22 mouse cellular contexts compared by ENCODE assay signal in the genomic region with DNA sequence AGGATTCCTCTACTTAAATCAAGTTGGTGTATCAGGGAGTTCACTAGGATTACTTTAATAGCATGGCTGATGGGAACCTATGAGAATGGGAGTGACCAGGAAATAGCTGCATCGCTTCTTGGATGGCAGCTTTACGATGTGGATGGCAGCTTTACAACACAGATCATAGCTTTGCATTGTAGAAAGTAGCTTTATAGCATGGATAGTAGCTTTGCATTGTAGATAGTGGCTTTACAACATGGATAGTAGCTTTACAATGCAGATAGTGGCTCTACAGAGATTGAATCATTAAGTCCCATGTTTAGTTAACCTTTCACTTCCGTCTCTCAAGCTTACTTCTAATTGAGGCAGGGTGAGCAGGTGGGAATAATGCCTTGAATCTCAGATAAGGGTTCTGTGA.
DNase-seq lines count a peak whose midpoint lies in the region; ATAC-seq and TF ChIP-seq lines count a peak whose summit lies in the region.
"Had no signal": no experiment of that assay in that cellular context is flagged by ENCODE, and none has a peak within 500 bp of the region (broad histone marks: within the 10 kb centered on the region; RNA-seq: fewer than 3 reads in every experiment).

No protein-coding gene starts in this region.

- H3K9ac ChIP-seq in intestine, embryonic 14.5 days (ENCODE audit: low read length): no peak overlapping the region
- no peak overlapping the region for H3K9ac ChIP-seq in intestine, postnatal 0 days (ENCODE audit: low read depth, low read length)
- H3K9ac ChIP-seq in intestine, embryonic 15.5 days: no peak overlapping the region
- no peak overlapping the region for H3K9ac ChIP-seq in intestine, embryonic 16.5 days (ENCODE audit: low read depth, low read length)
- no peak overlapping the region for H3K9ac ChIP-seq in heart, embryonic 11.5 days (ENCODE audit: low read depth, low read length)

- H3K27ac ChIP-seq in intestine, embryonic 14.5 days (ENCODE audit: low read depth): no peak overlapping the region
- no peak overlapping the region for H3K27ac ChIP-seq in intestine, postnatal 0 days (ENCODE audit: low read depth, low read length)
- no peak overlapping the region for H3K27ac ChIP-seq in intestine, embryonic 15.5 days
- no peak overlapping the region for H3K27ac ChIP-seq in intestine, embryonic 16.5 days (ENCODE audit: low read length)
- H3K27ac ChIP-seq in heart, embryonic 11.5 days (ENCODE audit: low read depth, low read length): no peak overlapping the region

- H3K4me2 ChIP-seq in intestine, embryonic 14.5 days (ENCODE audit: low read length): no peak overlapping the region
- no peak overlapping the region for H3K4me2 ChIP-seq in intestine, postnatal 0 days (replicated peaks; ENCODE audit: low read depth)
- no peak overlapping the region for H3K4me2 ChIP-seq in intestine, embryonic 15.5 days (replicated peaks)
- H3K4me2 ChIP-seq in intestine, embryonic 16.5 days (ENCODE audit: low read depth, low read length): no peak overlapping the region
- H3K4me2 ChIP-seq in heart, embryonic 11.5 days: no peak overlapping the region

- H3K4me1 ChIP-seq in intestine, embryonic 14.5 days (replicated peaks; ENCODE audit: control insufficient read depth, insufficient read depth, low read length): no peaks in the 10 kb centered on the region
- H3K4me1 ChIP-seq in intestine, postnatal 0 days (replicated peaks; ENCODE audit: control insufficient read depth, insufficient read depth, low read length): no peaks in the 10 kb centered on the region
- H3K4me1 ChIP-seq in intestine, embryonic 15.5 days (replicated peaks): no peaks in the 10 kb centered on the region
- H3K4me1 ChIP-seq in intestine, embryonic 16.5 days (ENCODE audit: control insufficient read depth, insufficient read depth, low read length): no peaks in the 10 kb centered on the region
- H3K4me1 ChIP-seq in heart, embryonic 11.5 days (ENCODE audit: control insufficient read depth, insufficient read depth, low read length): no peaks in the 10 kb centered on the region

- H3K27me3 ChIP-seq in intestine, embryonic 14.5 days (replicated peaks; ENCODE audit: control insufficient read depth, insufficient read depth, low read length): peaks cover 13% of the 10 kb centered on the region; the same call in 1 of the 2 replicates
- no peaks in the 10 kb centered on the region for H3K27me3 ChIP-seq in intestine, postnatal 0 days (replicated peaks; ENCODE audit: control insufficient read depth, insufficient read depth, low read length)
- H3K27me3 ChIP-seq in intestine, embryonic 15.5 days (replicated peaks): no peaks in the 10 kb centered on the region; the same call in 1 of the 2 replicates
- H3K27me3 ChIP-seq in intestine, embryonic 16.5 days (replicated peaks; ENCODE audit: control insufficient read depth, insufficient read depth, low read length): no peaks in the 10 kb centered on the region
- H3K27me3 ChIP-seq in heart, embryonic 11.5 days (ENCODE audit: control insufficient read depth, insufficient read depth, low read length): no peaks in the 10 kb centered on the region
- H3K27me3 ChIP-seq: CH12.LX had no signal

- WGBS in intestine, embryonic 14.5 days: 48% methylated on average over 3 of the region's 3 CpGs
- WGBS in intestine, postnatal 0 days: 40% methylated on average over 3 of the region's 3 CpGs
- 31% methylated on average over 3 of the region's 3 CpGs for WGBS in intestine, embryonic 15.5 days
- WGBS in intestine, embryonic 16.5 days: 45% methylated on average over 3 of the region's 3 CpGs
- 16% methylated on average over 3 of the region's 3 CpGs for WGBS in large intestine, adult 2 months
- WGBS in heart, embryonic 11.5 days (ENCODE audit: insufficient replicate concordance): 86% methylated on average over 3 of the region's 3 CpGs

- H3K9me3 ChIP-seq in intestine, embryonic 14.5 days (ENCODE audit: control insufficient read depth, low read length): no peaks in the 10 kb centered on the region
- no peaks in the 10 kb centered on the region for H3K9me3 ChIP-seq in intestine, postnatal 0 days (ENCODE audit: control insufficient read depth)
- no peaks in the 10 kb centered on the region for H3K9me3 ChIP-seq in intestine, embryonic 15.5 days
- no peaks in the 10 kb centered on the region for H3K9me3 ChIP-seq in intestine, embryonic 16.5 days (ENCODE audit: control insufficient read depth, low read length)
- no peaks in the 10 kb centered on the region for H3K9me3 ChIP-seq in heart, embryonic 11.5 days (replicated peaks; ENCODE audit: control insufficient read depth, low read length)
- H3K9me3 ChIP-seq: G1E had no signal

- no peak for TF ChIP-seq CTCF in intestine, postnatal 0 days (IDR thresholded peaks at IDR 0.05; ENCODE audit: low read depth)

- H3K4me3 ChIP-seq in intestine, embryonic 14.5 days (ENCODE audit: low read depth, low read length): no peak overlapping the region
- H3K4me3 ChIP-seq in intestine, postnatal 0 days (ENCODE audit: low read depth, low read length): no peak overlapping the region
- H3K4me3 ChIP-seq in intestine, embryonic 15.5 days (replicated peaks): no peak overlapping the region
- H3K4me3 ChIP-seq in intestine, embryonic 16.5 days (ENCODE audit: low read length): no peak overlapping the region
- no peak overlapping the region for H3K4me3 ChIP-seq in heart, embryonic 11.5 days (ENCODE audit: low read depth, low read length)

- no peak for DNase-seq in intestine, embryonic 14.5 days (ENCODE audit: low spot score)
- DNase-seq in large intestine, adult 2 months (ENCODE audit: low read depth, low spot score): peak; percentile 25
- DNase-seq in ovary, postnatal 10 days (ENCODE audit: low spot score): no peak
- DNase-seq: adrenal gland, adult 2 months; adrenal gland, adult 8-10 months; adrenal gland, postnatal 10 days; adrenal gland, postnatal 14 days; adrenal gland, postnatal 25 days; adrenal gland, postnatal 36 days; B cell, adult 2 months; cerebellum, adult 11 months; cerebellum, adult 11-12 months had no signal

- H3K36me3 ChIP-seq in intestine, embryonic 14.5 days (ENCODE audit: control insufficient read depth, insufficient read depth, low read length): no peaks in the 10 kb centered on the region
- H3K36me3 ChIP-seq in intestine, postnatal 0 days (ENCODE audit: control insufficient read depth, insufficient read depth): no peaks in the 10 kb centered on the region
- H3K36me3 ChIP-seq in intestine, embryonic 15.5 days: no peaks in the 10 kb centered on the region
- H3K36me3 ChIP-seq in intestine, embryonic 16.5 days (ENCODE audit: control insufficient read depth, insufficient read depth, low read length): no peaks in the 10 kb centered on the region
- no peaks in the 10 kb centered on the region for H3K36me3 ChIP-seq in heart, embryonic 11.5 days (ENCODE audit: control insufficient read depth, insufficient read depth, low read length)
- H3K36me3 ChIP-seq: G1E had no signal

- ATAC-seq in intestine, embryonic 14.5 days (replicated peaks; ENCODE audit: low FRiP score, low TSS enrichment, low read depth): peak; percentile 47; the same call in 1 of the 2 replicates
- no peak for ATAC-seq in intestine, postnatal 0 days
- peak; percentile 59 for ATAC-seq in intestine, embryonic 15.5 days
- ATAC-seq in intestine, embryonic 16.5 days: peak; percentile 50; the same call in 1 of the 2 replicates
- ATAC-seq in megakaryocyte progenitor cell, adult 5-6 weeks (replicated peaks; ENCODE audit: poor library complexity): no peak
- ATAC-seq in heart, embryonic 11.5 days (replicated peaks; ENCODE audit: insufficient number of reproducible peaks, low FRiP score, low TSS enrichment): no peak
- ATAC-seq: activated CD4-positive, CD25-positive, alpha-beta regulatory T cell, adult 4 months; CD4-positive, CD25-positive, alpha-beta regulatory T cell, adult 4 months; Patski had no signal

Comparison
In these comparisons a context has a peak if more than half of its experiments do, and no peak if none do; other contexts are left out.
1. ATAC-seq: peak in intestine, embryonic 14.5 days (single experiment), intestine, embryonic 15.5 days (single experiment) and intestine, embryonic 16.5 days (single experiment); none in intestine, postnatal 0 days (single experiment), megakaryocyte progenitor cell, adult 5-6 weeks (single experiment) and heart, embryonic 11.5 days (single experiment).